24 mouse cellular contexts compared by ENCODE assay signal in genomic region chr7:138313733-138314132, GRCm38 (mm10).
DNase-seq lines count a peak whose midpoint lies in the region; ATAC-seq and TF ChIP-seq lines count a peak whose summit lies in the region.
"Had no signal": no experiment of that assay in that cellular context is flagged by ENCODE, and none has a peak within 500 bp of the region (broad histone marks: within the 10 kb centered on the region; RNA-seq: fewer than 3 reads in every experiment).

No protein-coding gene starts in this region.

- H3K4me1 ChIP-seq in stomach, embryonic 15.5 days, result no peaks in the 10 kb centered on the region
- H3K4me1 ChIP-seq in stomach, postnatal 0 days (replicated peaks; ENCODE audit: control insufficient read depth, insufficient read depth), result no peaks in the 10 kb centered on the region
- no peaks in the 10 kb centered on the region for H3K4me1 ChIP-seq in intestine, embryonic 15.5 days (replicated peaks)
- H3K4me1 ChIP-seq in intestine, postnatal 0 days (replicated peaks; ENCODE audit: control insufficient read depth, insufficient read depth, low read length), result no peaks in the 10 kb centered on the region
- H3K4me1 ChIP-seq in midbrain, embryonic 15.5 days, result no peaks in the 10 kb centered on the region
- H3K4me1 ChIP-seq: embryonic facial prominence, embryonic 13.5 days; embryonic facial prominence, embryonic 15.5 days; forebrain, embryonic 10.5 days; forebrain, embryonic 12.5 days had no signal

- DNase-seq in stomach, postnatal 0 days (ENCODE audit: low spot score), result no peak
- no peak for DNase-seq in neural tube, embryonic 10.5 days (ENCODE audit: extremely low spot score, low spot score)
- DNase-seq: adrenal gland, adult 8-10 months; adrenal gland, postnatal 14 days; adrenal gland, postnatal 36 days; cerebellum, adult 11-12 months; cerebellum, adult 2 months; cerebellum, adult 9-10 months; cerebellum, postnatal 10 days; cerebellum, postnatal 25 days had no signal

- no peaks in the 10 kb centered on the region for H3K9me3 ChIP-seq in stomach, embryonic 15.5 days
- no peaks in the 10 kb centered on the region for H3K9me3 ChIP-seq in stomach, postnatal 0 days (ENCODE audit: control insufficient read depth, low read length)
- H3K9me3 ChIP-seq in intestine, embryonic 15.5 days, result no peaks in the 10 kb centered on the region
- H3K9me3 ChIP-seq in intestine, postnatal 0 days (ENCODE audit: control insufficient read depth), result no peaks in the 10 kb centered on the region
- no peaks in the 10 kb centered on the region for H3K9me3 ChIP-seq in midbrain, embryonic 15.5 days
- H3K9me3 ChIP-seq: embryonic facial prominence, embryonic 13.5 days; embryonic facial prominence, embryonic 15.5 days; forebrain, embryonic 10.5 days; forebrain, embryonic 12.5 days had no signal

- TF ChIP-seq EP300 in stomach, postnatal 0 days (optimal IDR thresholded peaks at IDR 0.05), result no peak

- H3K4me2 ChIP-seq in stomach, embryonic 15.5 days, result no peak overlapping the region
- H3K4me2 ChIP-seq in stomach, postnatal 0 days (replicated peaks; ENCODE audit: low read depth), result no peak overlapping the region
- H3K4me2 ChIP-seq in intestine, embryonic 15.5 days (replicated peaks), result no peak overlapping the region
- no peak overlapping the region for H3K4me2 ChIP-seq in intestine, postnatal 0 days (replicated peaks; ENCODE audit: low read depth)
- H3K4me2 ChIP-seq in midbrain, embryonic 15.5 days, result no peak overlapping the region
- H3K4me2 ChIP-seq: embryonic facial prominence, embryonic 13.5 days; embryonic facial prominence, embryonic 15.5 days; forebrain, embryonic 12.5 days had no signal

- H3K9ac ChIP-seq in stomach, embryonic 15.5 days, result no peak overlapping the region
- H3K9ac ChIP-seq in stomach, postnatal 0 days (ENCODE audit: low read length), result no peak overlapping the region
- no peak overlapping the region for H3K9ac ChIP-seq in intestine, embryonic 15.5 days
- H3K9ac ChIP-seq in intestine, postnatal 0 days (ENCODE audit: low read depth, low read length), result no peak overlapping the region
- no peak overlapping the region for H3K9ac ChIP-seq in midbrain, embryonic 15.5 days
- H3K9ac ChIP-seq: embryonic facial prominence, embryonic 13.5 days; embryonic facial prominence, embryonic 15.5 days; forebrain, embryonic 12.5 days had no signal

- H3K4me3 ChIP-seq in stomach, embryonic 15.5 days (replicated peaks), result no peak overlapping the region
- no peak overlapping the region for H3K4me3 ChIP-seq in stomach, postnatal 0 days (ENCODE audit: low read depth, low read length)
- H3K4me3 ChIP-seq in intestine, embryonic 15.5 days (replicated peaks), result no peak overlapping the region
- H3K4me3 ChIP-seq in intestine, postnatal 0 days (ENCODE audit: low read depth, low read length), result no peak overlapping the region
- no peak overlapping the region for H3K4me3 ChIP-seq in midbrain, embryonic 15.5 days
- H3K4me3 ChIP-seq: embryonic facial prominence, embryonic 13.5 days; embryonic facial prominence, embryonic 15.5 days; erythroblast, embryonic 14.5 days; forebrain, embryonic 10.5 days; forebrain, embryonic 12.5 days had no signal

- no peaks in the 10 kb centered on the region for H3K27me3 ChIP-seq in stomach, embryonic 15.5 days (replicated peaks)
- no peaks in the 10 kb centered on the region for H3K27me3 ChIP-seq in stomach, postnatal 0 days (ENCODE audit: control insufficient read depth, insufficient read depth, low read length)
- H3K27me3 ChIP-seq in intestine, embryonic 15.5 days (replicated peaks), result no peaks in the 10 kb centered on the region
- no peaks in the 10 kb centered on the region for H3K27me3 ChIP-seq in intestine, postnatal 0 days (replicated peaks; ENCODE audit: control insufficient read depth, insufficient read depth, low read length)
- no peaks in the 10 kb centered on the region for H3K27me3 ChIP-seq in midbrain, embryonic 15.5 days (replicated peaks)
- H3K27me3 ChIP-seq: embryonic facial prominence, embryonic 13.5 days; embryonic facial prominence, embryonic 15.5 days; forebrain, embryonic 12.5 days; Patski had no signal

- ATAC-seq in stomach, embryonic 15.5 days (ENCODE audit: insufficient read depth, low FRiP score, low read depth), result peak; percentile 14; the same call in 1 of the 2 replicates
- ATAC-seq in stomach, postnatal 0 days (ENCODE audit: low FRiP score, low TSS enrichment), result no peak
- peak; percentile 71 for ATAC-seq in intestine, embryonic 15.5 days
- peak; percentile 22; the same call in 1 of the 2 replicates for ATAC-seq in intestine, postnatal 0 days
- no peak for ATAC-seq in midbrain, embryonic 15.5 days (replicated peaks)
- ATAC-seq: activated CD4-positive, CD25-positive, alpha-beta regulatory T cell, adult 4 months; forebrain, embryonic 14.5 days; forebrain, embryonic 16.5 days; Patski had no signal

- H3K27ac ChIP-seq in stomach, embryonic 15.5 days, result no peak overlapping the region
- H3K27ac ChIP-seq in stomach, postnatal 0 days (replicated peaks), result no peak overlapping the region
- no peak overlapping the region for H3K27ac ChIP-seq in intestine, embryonic 15.5 days
- H3K27ac ChIP-seq in intestine, postnatal 0 days (ENCODE audit: low read depth, low read length), result no peak overlapping the region
- H3K27ac ChIP-seq in midbrain, embryonic 15.5 days, result no peak overlapping the region
- H3K27ac ChIP-seq: embryonic facial prominence, embryonic 13.5 days; embryonic facial prominence, embryonic 15.5 days; forebrain, embryonic 10.5 days; forebrain, embryonic 12.5 days had no signal

- WGBS in stomach, embryonic 15.5 days, result 73% methylated on average over 1 of the region's 1 CpGs
- 87% methylated on average over 1 of the region's 1 CpGs for WGBS in stomach, postnatal 0 days
- WGBS in intestine, embryonic 15.5 days, result 85% methylated on average over 1 of the region's 1 CpGs
- 65% methylated on average over 1 of the region's 1 CpGs for WGBS in intestine, postnatal 0 days
- WGBS in midbrain, embryonic 15.5 days, result 100% methylated on average over 1 of the region's 1 CpGs

- H3K36me3 ChIP-seq in stomach, embryonic 15.5 days, result no peaks in the 10 kb centered on the region
- H3K36me3 ChIP-seq in stomach, postnatal 0 days (ENCODE audit: control insufficient read depth, insufficient read depth, low read length), result no peaks in the 10 kb centered on the region
- no peaks in the 10 kb centered on the region for H3K36me3 ChIP-seq in intestine, embryonic 15.5 days
- no peaks in the 10 kb centered on the region for H3K36me3 ChIP-seq in intestine, postnatal 0 days (ENCODE audit: control insufficient read depth, insufficient read depth)
- H3K36me3 ChIP-seq in midbrain, embryonic 15.5 days (replicated peaks), result no peaks in the 10 kb centered on the region
- H3K36me3 ChIP-seq: embryonic facial prominence, embryonic 13.5 days; embryonic facial prominence, embryonic 15.5 days; forebrain, embryonic 10.5 days; forebrain, embryonic 12.5 days; G1E had no signal

- no peak for TF ChIP-seq CTCF in stomach, postnatal 0 days (IDR thresholded peaks at IDR 0.05; ENCODE audit: low read depth)
- no peak for TF ChIP-seq CTCF in intestine, postnatal 0 days (IDR thresholded peaks at IDR 0.05; ENCODE audit: low read depth)

Comparison
In these comparisons a context has a peak if more than half of its experiments do, and no peak if none do; other contexts are left out.
1. ATAC-seq: peak in stomach, embryonic 15.5 days (single experiment), intestine, embryonic 15.5 days (single experiment) and intestine, postnatal 0 days (single experiment); none in stomach, postnatal 0 days (single experiment) and midbrain, embryonic 15.5 days (single experiment).